Mouse (Mus musculus): ENCODE measurements around the gene Ilf3. TPM values are rescaled to one million over a fixed set of nuclear protein-coding genes. Genes with fewer than 3 reads are reported as not detected.

The Ilf3 gene
- polyA plus RNA-seq, 2 experiments, result 28.2 to 33.5 TPM

DNA sequence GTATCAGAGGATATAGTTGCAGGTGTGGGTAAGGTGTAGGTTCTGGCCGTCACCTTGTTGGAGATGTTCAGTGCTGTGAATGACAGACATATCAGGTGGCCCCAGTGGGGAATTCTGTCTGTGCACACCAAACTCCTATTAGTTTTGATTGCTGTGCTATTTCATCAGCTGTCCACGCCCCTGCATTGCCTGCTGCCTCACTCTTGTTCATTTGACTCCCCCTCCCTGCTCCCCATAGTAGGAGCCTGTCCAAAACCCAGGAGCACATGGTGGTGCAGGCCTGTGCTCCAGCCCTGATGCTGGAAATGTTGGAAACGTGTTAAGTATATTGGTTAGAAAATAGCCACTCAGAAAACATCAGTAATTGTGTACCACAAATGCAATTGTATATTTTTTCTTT lies 71.8 kb downstream of the Ilf3 start:
- H3K4me1 ChIP-seq (replicated peaks; ENCODE audit: control insufficient read depth in 2 of 2, insufficient read depth in 2 of 2, low read length in 1 of 2), result peaks cover 12 to 30% of the 10 kb centered on the region in 2 experiments
- no peak for DNase-seq (ENCODE audit: low read depth in 3 of 3, low spot score in 3 of 3)
- WGBS (ENCODE audit: insufficient replicate concordance), result 64% methylated on average over 3 of the region's 3 CpGs
- no peak for TF ChIP-seq EP300 (IDR thresholded peaks at IDR 0.05; ENCODE audit: low read depth)
- TF ChIP-seq CTCF (IDR thresholded peaks at IDR 0.05; ENCODE audit: low read depth), result no peak
- H3K27ac ChIP-seq, result no peak overlapping the region
- no peaks in the 10 kb centered on the region for H3K27me3 ChIP-seq (ENCODE audit: control insufficient read depth, insufficient read depth, low read length)
- H3K4me3 ChIP-seq (ENCODE audit: insufficient read depth in 1 of 2, low read depth in 2 of 2, low read length in 2 of 2), result no peak overlapping the region
- H3K9me3 ChIP-seq (ENCODE audit: control insufficient read depth, low read length), result no peaks in the 10 kb centered on the region
- H3K36me3 ChIP-seq (replicated peaks; ENCODE audit: control insufficient read depth, insufficient read depth, low read depth), result no peaks in the 10 kb centered on the region; the same call in 1 of the 2 replicates
- H3K4me2 ChIP-seq (ENCODE audit: low read depth), result no peak overlapping the region
- ATAC-seq (ENCODE audit: insufficient read depth), result no peak
- H3K9ac ChIP-seq (replicated peaks), result no peak overlapping the region

DNA sequence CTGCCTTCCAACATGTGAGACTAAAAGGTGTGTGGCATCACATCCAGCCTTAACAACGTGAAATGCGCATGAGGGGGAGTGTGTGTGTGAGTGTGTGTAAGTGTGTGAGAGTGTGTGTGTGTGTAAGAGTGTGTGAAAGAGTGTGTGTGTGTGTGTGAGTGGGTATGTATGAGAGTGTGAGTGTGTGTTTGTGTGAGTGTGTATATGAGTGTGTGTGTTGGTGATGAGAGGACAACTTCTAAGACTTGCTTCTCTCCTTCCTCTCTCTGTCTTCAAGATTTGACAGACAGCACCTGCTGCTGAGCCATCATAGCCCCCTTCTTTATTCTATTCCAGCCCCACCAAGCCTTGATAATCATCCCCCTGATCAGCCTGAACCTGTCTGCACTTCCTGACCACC lies 72.2 kb downstream of the Ilf3 start:
- H3K36me3 ChIP-seq (replicated peaks; ENCODE audit: control insufficient read depth, insufficient read depth, low read depth), result no peaks in the 10 kb centered on the region; the same call in none of the 2 replicates
- 88% methylated on average over 2 of the region's 2 CpGs for WGBS (ENCODE audit: insufficient replicate concordance)
- no peak overlapping the region for H3K4me2 ChIP-seq (ENCODE audit: low read depth)
- H3K9ac ChIP-seq (replicated peaks), result no peak overlapping the region
- DNase-seq (ENCODE audit: low read depth in 3 of 3, low spot score in 3 of 3) (no peak), ATAC-seq (ENCODE audit: insufficient read depth) (no peak)
- H3K9me3 ChIP-seq (ENCODE audit: control insufficient read depth, low read length), result no peaks in the 10 kb centered on the region
- H3K4me3 ChIP-seq (ENCODE audit: insufficient read depth in 1 of 2, low read depth in 2 of 2, low read length in 2 of 2), result no peak overlapping the region
- H3K27ac ChIP-seq, result no peak overlapping the region
- TF ChIP-seq EP300 (IDR thresholded peaks at IDR 0.05; ENCODE audit: low read depth), result no peak
- no peak for TF ChIP-seq CTCF (IDR thresholded peaks at IDR 0.05; ENCODE audit: low read depth)
- peaks cover 12 to 30% of the 10 kb centered on the region in 2 experiments for H3K4me1 ChIP-seq (replicated peaks; ENCODE audit: control insufficient read depth in 2 of 2, insufficient read depth in 2 of 2, low read length in 1 of 2)
- no peaks in the 10 kb centered on the region for H3K27me3 ChIP-seq (ENCODE audit: control insufficient read depth, insufficient read depth, low read length)

DNA sequence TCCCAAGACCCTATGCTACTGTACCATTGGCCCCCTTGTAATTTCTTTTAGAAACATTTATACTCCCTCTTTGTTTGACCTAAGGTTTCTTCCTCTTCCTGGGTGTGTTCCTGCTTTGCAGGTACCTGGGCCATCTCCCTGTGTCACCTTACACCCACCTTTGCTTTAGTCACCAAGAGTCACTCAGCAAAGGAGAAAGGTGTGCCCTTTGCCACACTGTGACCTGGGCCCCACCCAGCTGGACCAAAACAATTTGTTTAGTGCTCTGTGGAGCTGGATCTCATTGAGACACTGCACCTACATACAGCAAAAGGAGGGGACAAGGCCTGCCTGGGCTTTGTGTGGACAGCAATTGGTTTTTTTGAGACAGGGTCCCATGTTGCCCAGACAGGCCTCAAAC lies 72.7 kb downstream of the Ilf3 start:
- H3K4me2 ChIP-seq (ENCODE audit: low read depth), result no peak overlapping the region
- DNase-seq (ENCODE audit: low read depth in 3 of 3, low spot score in 3 of 3) (no peak), ATAC-seq (ENCODE audit: insufficient read depth) (no peak)
- H3K9me3 ChIP-seq (ENCODE audit: control insufficient read depth, low read length), result no peaks in the 10 kb centered on the region
- TF ChIP-seq CTCF (IDR thresholded peaks at IDR 0.05; ENCODE audit: low read depth) (no peak), EP300 (IDR thresholded peaks at IDR 0.05; ENCODE audit: low read depth) (no peak)
- H3K9ac ChIP-seq (replicated peaks), result no peak overlapping the region
- peaks cover 12 to 28% of the 10 kb centered on the region in 2 experiments for H3K4me1 ChIP-seq (replicated peaks; ENCODE audit: control insufficient read depth in 2 of 2, insufficient read depth in 2 of 2, low read length in 1 of 2)
- peaks cover 2% of the 10 kb centered on the region; the same call in 1 of the 2 replicates for H3K36me3 ChIP-seq (replicated peaks; ENCODE audit: control insufficient read depth, insufficient read depth, low read depth)
- H3K27ac ChIP-seq, result no peak overlapping the region
- H3K4me3 ChIP-seq (ENCODE audit: insufficient read depth in 1 of 2, low read depth in 2 of 2, low read length in 2 of 2), result no peak overlapping the region
- no peaks in the 10 kb centered on the region for H3K27me3 ChIP-seq (ENCODE audit: control insufficient read depth, insufficient read depth, low read length)

DNA sequence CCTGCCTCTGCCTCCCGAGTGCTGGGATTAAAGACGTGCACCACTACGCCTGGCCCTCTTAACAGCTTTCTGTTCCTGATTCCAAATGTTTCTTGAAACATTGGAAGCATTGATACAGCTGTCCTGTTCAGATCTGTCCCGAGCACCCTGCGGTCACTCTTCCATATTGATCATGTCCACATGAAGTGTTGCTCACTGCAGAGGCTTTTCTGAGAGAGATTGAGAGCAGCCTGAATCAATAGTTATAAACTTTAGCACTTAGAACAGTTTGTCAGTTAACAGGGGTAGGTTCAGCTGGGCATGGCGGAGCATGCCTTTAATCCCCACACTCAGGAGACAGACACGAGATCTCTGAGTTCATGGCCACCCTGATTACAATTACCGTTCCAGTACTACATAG lies 76.2 kb downstream of the Ilf3 start:
- TF ChIP-seq CTCF (IDR thresholded peaks at IDR 0.05; ENCODE audit: low read depth), result no peak
- TF ChIP-seq EP300 (IDR thresholded peaks at IDR 0.05; ENCODE audit: low read depth), result no peak

DNA sequence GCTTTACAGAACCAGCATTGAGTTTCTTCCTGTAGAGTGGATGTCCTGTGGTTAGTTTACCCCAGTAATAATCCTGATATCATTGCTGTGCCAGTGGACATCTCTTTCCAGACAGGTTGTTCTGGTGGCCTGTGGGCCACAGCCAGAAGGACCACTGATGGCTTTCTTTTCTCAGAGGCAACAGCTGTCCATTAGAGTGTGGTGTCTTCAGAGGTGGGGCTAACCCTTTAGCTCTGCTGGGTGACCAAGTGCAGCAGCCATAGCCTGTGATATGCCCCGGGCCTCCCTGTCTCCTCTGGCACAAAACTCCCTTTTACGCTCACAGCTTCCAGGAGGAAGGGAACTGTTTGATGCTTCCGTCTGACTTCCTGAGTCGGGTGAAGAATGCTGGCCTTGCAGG lies 76.9 kb downstream of the Ilf3 start:
- Histone ChIP-seq H3K27ac (no peak overlapping the region), H3K9ac (replicated peaks) (no peak overlapping the region), H3K27me3 (ENCODE audit: control insufficient read depth, insufficient read depth, low read length) (no peaks in the 10 kb centered on the region), H3K36me3 (replicated peaks; ENCODE audit: control insufficient read depth, insufficient read depth, low read depth) (peaks cover 3% of the 10 kb centered on the region; the same call in 1 of the 2 replicates), H3K4me1 (replicated peaks; ENCODE audit: control insufficient read depth in 2 of 2, insufficient read depth in 2 of 2, low read length in 1 of 2) (peaks cover 0 to 2% of the 10 kb centered on the region in 2 experiments; a peak in 1 of 4 replicates), H3K9me3 (ENCODE audit: control insufficient read depth, low read length) (no peaks in the 10 kb centered on the region), H3K4me3 (ENCODE audit: insufficient read depth in 1 of 2, low read depth in 2 of 2, low read length in 2 of 2) (no peak overlapping the region), H3K4me2 (ENCODE audit: low read depth) (no peak overlapping the region)
- no peak for ATAC-seq (ENCODE audit: insufficient read depth)
- DNase-seq (ENCODE audit: low read depth in 3 of 3, low spot score in 3 of 3), result no peak
- no peak for TF ChIP-seq EP300 (IDR thresholded peaks at IDR 0.05; ENCODE audit: low read depth)
- no peak for TF ChIP-seq CTCF (IDR thresholded peaks at IDR 0.05; ENCODE audit: low read depth)
- 59% methylated on average over 4 of the region's 4 CpGs for WGBS (ENCODE audit: insufficient replicate concordance)

More for the DNA sequence above, 76.2 kb downstream of the Ilf3 start:
- DNase-seq (ENCODE audit: low read depth in 3 of 3, low spot score in 3 of 3), result no peak
- no peaks in the 10 kb centered on the region for H3K9me3 ChIP-seq (ENCODE audit: control insufficient read depth, low read length)
- H3K9ac ChIP-seq (replicated peaks), result no peak overlapping the region
- 83% methylated on average over 8 of the region's 8 CpGs for WGBS (ENCODE audit: insufficient replicate concordance)
- H3K4me2 ChIP-seq (ENCODE audit: low read depth), result no peak overlapping the region
- H3K27ac ChIP-seq, result no peak overlapping the region
- H3K36me3 ChIP-seq (replicated peaks; ENCODE audit: control insufficient read depth, insufficient read depth, low read depth), result peaks cover 3% of the 10 kb centered on the region; the same call in 1 of the 2 replicates
- H3K4me3 ChIP-seq (ENCODE audit: insufficient read depth in 1 of 2, low read depth in 2 of 2, low read length in 2 of 2), result no peak overlapping the region
- H3K4me1 ChIP-seq (replicated peaks; ENCODE audit: control insufficient read depth in 2 of 2, insufficient read depth in 2 of 2, low read length in 1 of 2), result peaks cover 0 to 5% of the 10 kb centered on the region in 2 experiments; a peak in 2 of 4 replicates
- H3K27me3 ChIP-seq (ENCODE audit: control insufficient read depth, insufficient read depth, low read length), result no peaks in the 10 kb centered on the region
- ATAC-seq (ENCODE audit: insufficient read depth), result no peak

Measured in liver, embryonic 14.5 days (tissue).